Mouse (Mus musculus) ES-E14 (cell line): ENCODE results near the gene Treh.

Experiments
- CHD2 ChIP-seq: IDR thresholded peaks from 2 replicates; pipeline ENCODE4 v1.6.1; 2014; ENCODE audit warnings: mild to moderate bottlenecking, low read depth, low read length, inconsistent platforms
- ZC3H11A ChIP-seq: IDR thresholded peaks from 2 replicates; pipeline ENCODE4 v1.6.1; 2012; ENCODE audit warnings: low read depth, mild to moderate bottlenecking, inconsistent platforms, low read length, borderline replicate concordance

DNA sequence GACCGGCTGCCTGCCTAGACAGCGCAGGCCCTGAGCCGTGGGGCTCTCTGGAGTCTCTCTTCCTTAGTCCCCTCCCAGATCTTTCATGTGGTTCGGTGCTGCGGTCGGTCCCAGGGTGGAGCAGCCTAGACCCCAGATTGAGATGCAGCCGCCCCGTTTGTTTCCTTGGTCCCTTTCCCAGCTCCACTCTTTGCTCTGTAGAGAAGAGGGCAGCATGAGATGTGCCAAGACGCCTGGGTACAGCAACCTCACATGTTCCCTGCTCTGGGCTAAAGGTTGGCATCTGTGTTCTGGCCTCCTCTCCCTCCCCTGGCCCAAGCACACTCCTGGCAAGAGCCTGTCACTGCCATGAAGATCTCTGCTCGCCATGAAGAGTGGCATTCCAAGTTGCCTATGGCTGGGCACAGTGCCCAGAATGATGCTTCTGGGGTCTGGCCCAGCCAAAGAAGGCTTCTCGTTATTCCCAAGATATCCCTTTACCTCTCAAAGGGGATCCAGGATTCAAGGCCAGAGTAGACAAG, 50.5 kb downstream of the Treh start:
- TF ChIP-seq ZC3H11A (no peak), CHD2 (no peak)
